Mouse (Mus musculus) liver, embryonic 11.5 days (tissue): ENCODE measurements around the gene Tnc. TPM values are rescaled to one million over a fixed set of nuclear protein-coding genes. Genes with fewer than 3 reads are reported as not detected.

ENCODE experiments used
- ATAC-seq: fragments of 200-750 bp; cut with Nextera tagmentation; replicated peaks from 2 replicates; pipeline ENCODE4 v1.8.0; 2017; ENCODE audit warnings: moderate number of reproducible peaks, mild to moderate bottlenecking, moderate TSS enrichment, moderate library complexity; ENCODE audit not compliant: low FRiP score
- DNase-seq: peaks from one replicate; pipeline ENCODE4 v3.0.0-alpha.2; 2017; ENCODE audit warnings: low spot score
- H3K27ac ChIP-seq: fragments of 300-500 bp; sonication (generic); 2 replicates; pipeline ENCODE4 v1.5.1; 2014; ENCODE audit warnings: mild to moderate bottlenecking, low read depth, low read length, control low read depth
- H3K27me3 ChIP-seq: fragments of 300-500 bp; sonication (generic); replicated peaks from 2 replicates; pipeline ENCODE4 v1.6.1; 2014; ENCODE audit warnings: low read length, mixed read lengths; ENCODE audit not compliant: control insufficient read depth, insufficient read depth
- H3K36me3 ChIP-seq: fragments of 300-500 bp; sonication (generic); 2 replicates; pipeline ENCODE4 v1.6.1; 2014; ENCODE audit warnings: mild to moderate bottlenecking, low read length, moderate library complexity, mixed read lengths; ENCODE audit not compliant: control insufficient read depth, insufficient read depth
- H3K4me1 ChIP-seq: fragments of 300-500 bp; sonication (generic); replicated peaks from 2 replicates; pipeline ENCODE4 v1.6.1; 2014; ENCODE audit warnings: low read length, mixed read lengths; ENCODE audit not compliant: control insufficient read depth, insufficient read depth
- H3K4me2 ChIP-seq: fragments of 300-500 bp; sonication (generic); 2 replicates; pipeline ENCODE4 v1.6.1; 2014; ENCODE audit warnings: mild to moderate bottlenecking, control low read depth, moderate library complexity
- H3K4me3 ChIP-seq: fragments of 300-500 bp; sonication (generic); 2 replicates; pipeline ENCODE4 v1.5.1; 2014; ENCODE audit warnings: low read depth, low read length, control low read depth
- H3K9ac ChIP-seq: fragments of 300-500 bp; sonication (generic); 2 replicates; pipeline ENCODE4 v1.6.1; 2014; ENCODE audit warnings: low read depth, low read length, control low read depth
- H3K9me3 ChIP-seq: fragments of 300-500 bp; sonication (generic); 2 replicates; pipeline ENCODE4 v1.6.1; 2016; ENCODE audit warnings: low read length, inconsistent platforms, mixed read lengths; ENCODE audit not compliant: control insufficient read depth
- WGBS: fragments of 180-500 bp; shearing (Covaris S2); extraction: QIAGEN DNeasy Blood & Tissue Kit; methylation state at CpG from one replicate; pipeline ENCODE4 v1.1.7; 2014; 5-methylcytosine and 5-hydroxymethylcytosine counted together
- polyA plus RNA-seq: library from polyadenylated mRNA; unstranded; fragments of >200 nt; fragmentation: Nextera tagmentation; extraction: Ambion mirVana; gene quantifications from 2 replicates; pipeline ENCODE4 v1.2.1, GENCODE M21; 2014

Gene Tnc
- polyA plus RNA-seq, 1 experiment from 2014 or later: 17.5 TPM

GRCm38 (mm10) chr4:63988090-63988489 lies 58.7 kb downstream of the Tnc start:
- DNase-seq (no peak), ATAC-seq (no peak)
- 90% methylated on average over 5 of the region's 5 CpGs for WGBS
- H3K36me3 ChIP-seq: no peaks in the 10 kb centered on the region
- H3K4me3 ChIP-seq: no peak overlapping the region
- H3K27ac ChIP-seq: no peak overlapping the region
- no peaks in the 10 kb centered on the region for H3K27me3 ChIP-seq
- H3K4me2 ChIP-seq: no peak overlapping the region
- no peaks in the 10 kb centered on the region for H3K9me3 ChIP-seq
- H3K4me1 ChIP-seq: no peaks in the 10 kb centered on the region
- H3K9ac ChIP-seq: no peak overlapping the region

- no peak for ATAC-seq
- H3K4me2 ChIP-seq: no peak overlapping the region
- no peaks in the 10 kb centered on the region for H3K4me1 ChIP-seq
- DNase-seq: no peak
- no peaks in the 10 kb centered on the region for H3K27me3 ChIP-seq
- H3K9ac ChIP-seq: no peak overlapping the region
- H3K9me3 ChIP-seq: no peaks in the 10 kb centered on the region
- no peak overlapping the region for H3K4me3 ChIP-seq
- H3K36me3 ChIP-seq: no peaks in the 10 kb centered on the region
- no peak overlapping the region for H3K27ac ChIP-seq
Measured at GRCm38 (mm10) chr4:63986576-63986975, 60.2 kb downstream of the Tnc start.

GRCm38 (mm10) chr4:63983098-63983445 lies 63.7 kb downstream of the Tnc start:
- peaks cover 4% of the 10 kb centered on the region; the same call in 1 of the 2 replicates for H3K4me1 ChIP-seq
- H3K9ac ChIP-seq: no peak overlapping the region
- H3K4me2 ChIP-seq: no peak overlapping the region
- no peaks in the 10 kb centered on the region for H3K27me3 ChIP-seq
- DNase-seq (no peak), ATAC-seq (no peak)
- 62% methylated on average over 8 of the region's 8 CpGs for WGBS
- no peaks in the 10 kb centered on the region for H3K9me3 ChIP-seq
- H3K4me3 ChIP-seq: no peak overlapping the region
- H3K27ac ChIP-seq: no peak overlapping the region
- no peaks in the 10 kb centered on the region for H3K36me3 ChIP-seq

GRCm38 (mm10) chr4:63982425-63983097 lies 64.3 kb downstream of the Tnc start:
- Histone ChIP-seq H3K4me2 (no peak overlapping the region), H3K4me3 (no peak overlapping the region), H3K9ac (no peak overlapping the region), H3K4me1 (peaks cover 4% of the 10 kb centered on the region; the same call in 1 of the 2 replicates), H3K27ac (no peak overlapping the region), H3K36me3 (no peaks in the 10 kb centered on the region), H3K9me3 (no peaks in the 10 kb centered on the region), H3K27me3 (no peaks in the 10 kb centered on the region)
- DNase-seq: no peak
- ATAC-seq: no peak
- 69% methylated on average over 12 of the region's 12 CpGs for WGBS

DNA sequence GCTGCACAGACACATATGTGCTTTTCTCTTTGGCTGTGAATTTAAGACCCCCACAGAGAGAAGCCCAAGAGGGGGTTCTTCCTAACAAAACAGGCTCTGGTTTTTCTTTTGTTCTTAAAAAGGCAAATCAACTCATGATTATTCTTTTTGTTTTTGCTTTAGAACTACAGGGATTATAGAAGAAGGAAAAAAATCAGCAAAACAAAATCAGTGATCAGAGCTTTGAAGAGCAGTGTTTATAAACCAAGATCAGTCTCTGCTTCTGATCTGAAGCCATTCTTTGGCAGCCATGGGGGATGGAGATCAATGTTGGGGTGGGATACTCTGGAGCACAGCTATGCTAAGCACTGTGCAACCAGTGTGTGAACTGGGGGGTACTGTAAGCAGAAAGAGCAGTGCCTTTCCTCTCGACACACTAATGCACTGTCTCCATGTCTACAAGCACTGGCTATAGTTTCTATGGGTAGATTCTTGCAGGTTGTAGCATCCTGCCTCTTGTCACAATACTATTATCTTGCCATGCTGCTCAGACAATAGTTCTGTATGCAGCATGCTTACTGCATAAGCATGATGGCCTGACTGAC lies 66.5 kb downstream of the Tnc start:
- H3K4me3 ChIP-seq: no peak overlapping the region
- WGBS: 79% methylated on average over 1 of the region's 1 CpGs
- H3K27ac ChIP-seq: no peak overlapping the region
- no peak for DNase-seq
- no peaks in the 10 kb centered on the region for H3K27me3 ChIP-seq
- H3K4me2 ChIP-seq: no peak overlapping the region
- no peaks in the 10 kb centered on the region for H3K36me3 ChIP-seq
- no peak overlapping the region for H3K9ac ChIP-seq
- no peak for ATAC-seq
- H3K9me3 ChIP-seq: no peaks in the 10 kb centered on the region
- H3K4me1 ChIP-seq: peaks cover 4% of the 10 kb centered on the region; the same call in 1 of the 2 replicates

DNA sequence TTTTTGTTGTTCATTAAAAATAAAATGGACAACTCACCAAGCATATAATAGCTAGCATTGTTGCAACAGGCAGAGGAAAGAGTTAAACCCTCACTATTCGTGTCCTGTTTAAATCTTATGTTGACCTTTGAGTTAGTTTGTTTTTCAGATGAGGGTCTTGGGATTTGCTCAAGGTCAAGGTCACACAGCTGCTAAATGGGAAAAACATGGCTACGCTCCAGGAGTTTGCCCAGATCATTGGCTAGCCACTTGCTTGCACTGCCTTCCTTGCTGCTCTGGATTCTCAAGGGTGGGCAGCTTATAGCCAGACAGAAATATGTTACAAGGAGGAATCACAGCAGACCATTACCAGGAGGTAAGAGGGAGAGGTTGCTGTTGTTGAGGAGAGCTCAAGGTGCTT lies 67.2 kb downstream of the Tnc start:
- no peaks in the 10 kb centered on the region for H3K36me3 ChIP-seq
- no peaks in the 10 kb centered on the region for H3K27me3 ChIP-seq
- H3K4me1 ChIP-seq: peaks cover 4% of the 10 kb centered on the region; the same call in 1 of the 2 replicates
- H3K27ac ChIP-seq: no peak overlapping the region
- no peak overlapping the region for H3K4me2 ChIP-seq
- ATAC-seq (no peak), DNase-seq (no peak)
- H3K4me3 ChIP-seq: no peak overlapping the region
- H3K9ac ChIP-seq: no peak overlapping the region
- H3K9me3 ChIP-seq: no peaks in the 10 kb centered on the region
- WGBS: 37% methylated on average over 2 of the region's 2 CpGs

DNA sequence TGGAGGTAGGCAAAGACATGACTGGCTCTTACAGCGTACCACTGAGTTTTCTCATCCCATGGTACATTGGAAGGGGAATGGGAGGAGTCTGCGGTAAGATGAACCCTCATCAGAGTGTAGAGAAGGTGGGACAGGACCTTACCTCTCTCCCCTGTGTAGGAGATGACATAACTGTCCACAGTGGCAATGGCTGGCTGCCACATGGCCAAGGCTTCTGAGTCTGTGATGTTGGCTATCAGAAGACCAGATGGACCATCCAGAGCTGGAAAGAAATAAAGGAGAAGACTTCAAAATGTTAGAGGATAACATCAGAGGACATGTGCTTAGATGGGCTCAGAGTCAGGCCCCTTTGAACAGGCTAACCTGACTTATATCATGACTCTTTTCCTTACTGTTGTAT lies 74.3 kb downstream of the Tnc start:
- no peaks in the 10 kb centered on the region for H3K27me3 ChIP-seq
- H3K27ac ChIP-seq: no peak overlapping the region
- H3K4me2 ChIP-seq: no peak overlapping the region
- 90% methylated on average over 2 of the region's 2 CpGs for WGBS
- H3K36me3 ChIP-seq: no peaks in the 10 kb centered on the region
- no peak overlapping the region for H3K9ac ChIP-seq
- no peaks in the 10 kb centered on the region for H3K9me3 ChIP-seq
- ATAC-seq: no peak
- no peak for DNase-seq
- H3K4me1 ChIP-seq: no peaks in the 10 kb centered on the region
- H3K4me3 ChIP-seq: no peak overlapping the region

GRCm38 (mm10) chr4:63971762-63972161 lies 75.1 kb downstream of the Tnc start:
- no peak overlapping the region for H3K4me2 ChIP-seq
- H3K9me3 ChIP-seq: no peaks in the 10 kb centered on the region
- ATAC-seq (no peak), DNase-seq (no peak)
- H3K27me3 ChIP-seq: no peaks in the 10 kb centered on the region
- H3K27ac ChIP-seq: no peak overlapping the region
- H3K4me1 ChIP-seq: no peaks in the 10 kb centered on the region
- no peaks in the 10 kb centered on the region for H3K36me3 ChIP-seq
- 77% methylated on average over 1 of the region's 1 CpGs for WGBS
- no peak overlapping the region for H3K4me3 ChIP-seq
- H3K9ac ChIP-seq: no peak overlapping the region

DNA sequence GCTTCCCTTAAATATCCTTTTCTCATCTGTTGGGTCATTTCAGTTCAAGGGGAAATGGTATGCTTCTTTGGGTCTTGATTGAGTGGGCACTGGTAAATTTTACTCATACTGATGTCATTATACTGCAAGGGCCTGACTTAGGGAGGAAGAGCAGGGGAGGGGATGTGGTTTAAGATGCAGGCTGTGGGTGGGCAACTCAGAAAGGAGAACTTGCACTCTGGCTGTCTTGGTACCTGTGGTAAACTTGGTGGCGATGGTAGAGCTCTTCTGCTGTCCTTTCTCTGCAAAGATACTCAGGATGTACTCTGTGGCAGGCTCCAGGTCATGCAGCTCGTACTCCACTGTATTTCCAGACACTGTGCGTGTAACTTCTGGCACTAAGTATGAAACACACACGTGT lies 75.9 kb downstream of the Tnc start:
- DNase-seq: no peak
- Histone ChIP-seq H3K4me1 (no peaks in the 10 kb centered on the region), H3K36me3 (no peaks in the 10 kb centered on the region), H3K4me2 (no peak overlapping the region), H3K27ac (no peak overlapping the region), H3K9me3 (no peaks in the 10 kb centered on the region), H3K27me3 (no peaks in the 10 kb centered on the region), H3K9ac (no peak overlapping the region), H3K4me3 (no peak overlapping the region)
- WGBS: 64% methylated on average over 4 of the region's 4 CpGs
- no peak for ATAC-seq
